Mouse (Mus musculus) T-cell, adult 2 months (primary cell): ENCODE measurements around the gene Ube2z.

Experiments
- DNase-seq: peaks from one replicate; pipeline ENCODE4 v3.0.0; 2022; ENCODE audit warnings: low spot score

Gene Ube2z

DNA sequence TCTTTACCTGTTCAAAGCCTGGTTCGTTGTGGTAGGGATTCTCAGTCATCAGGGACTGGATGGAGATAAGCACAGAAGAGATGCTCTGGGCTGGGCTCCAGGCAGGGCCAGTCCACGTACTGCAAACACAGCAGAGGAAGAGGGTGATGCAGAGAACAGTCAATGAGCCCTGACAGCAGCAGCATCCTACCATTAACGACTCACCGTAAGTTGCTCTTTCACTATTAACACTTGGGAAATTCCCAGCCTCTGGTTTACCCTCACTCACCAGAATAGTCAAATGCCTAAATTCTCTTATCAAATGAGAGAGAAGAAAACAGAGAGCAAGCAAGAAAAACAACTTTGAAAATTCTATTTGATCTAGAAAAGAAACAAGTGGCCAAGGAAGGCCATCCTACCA is 6.9 kb downstream of the Ube2z start:
- no peak for DNase-seq

DNA sequence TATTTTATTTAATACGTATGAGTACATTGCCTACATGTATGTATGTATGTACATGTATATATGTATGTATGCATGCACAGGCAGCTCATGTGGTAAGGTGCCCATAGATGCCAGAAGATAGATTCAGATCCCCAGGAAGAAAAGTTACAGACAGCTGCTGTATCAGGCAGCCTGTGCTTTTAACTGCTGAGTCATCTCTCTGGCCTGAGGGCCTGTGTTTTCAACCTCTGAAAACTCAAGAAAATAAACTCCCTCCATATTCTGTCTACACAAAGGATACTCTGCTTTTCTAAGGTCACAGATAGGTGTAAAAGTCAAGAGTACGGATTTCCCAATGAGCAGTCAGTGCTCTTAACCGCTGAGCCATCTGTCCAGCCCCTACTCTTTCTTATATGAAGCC is 14.3 kb downstream of the Ube2z start:
- no peak for DNase-seq

- no peak for DNase-seq
These were observed 15.2 kb downstream of the Ube2z start for GRCm38 (mm10) chr11:96049939-96050338.

GRCm38 (mm10) chr11:96047469-96048373 is 17.5 kb downstream of the Ube2z start:
- DNase-seq = no peak

DNA sequence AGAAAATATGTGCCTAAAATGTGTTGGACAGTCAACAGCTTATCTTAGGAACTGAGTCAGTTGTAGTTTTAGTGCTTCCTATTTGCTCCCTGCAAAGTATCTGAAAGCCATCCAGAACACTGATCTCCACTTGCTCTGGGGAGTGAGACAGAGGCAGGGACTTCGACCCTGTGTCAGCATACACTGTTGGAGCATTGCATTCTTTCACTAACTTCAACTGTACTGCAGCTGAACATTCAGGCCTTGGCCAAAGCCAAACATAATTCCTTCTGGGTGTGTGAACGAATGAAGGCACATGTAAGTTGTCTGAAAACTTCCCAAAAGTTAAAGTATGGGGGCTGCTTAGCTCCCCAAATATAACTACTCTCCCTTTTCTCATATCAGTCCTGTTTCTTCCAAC is 18.4 kb downstream of the Ube2z start:
- DNase-seq = no peak

DNA sequence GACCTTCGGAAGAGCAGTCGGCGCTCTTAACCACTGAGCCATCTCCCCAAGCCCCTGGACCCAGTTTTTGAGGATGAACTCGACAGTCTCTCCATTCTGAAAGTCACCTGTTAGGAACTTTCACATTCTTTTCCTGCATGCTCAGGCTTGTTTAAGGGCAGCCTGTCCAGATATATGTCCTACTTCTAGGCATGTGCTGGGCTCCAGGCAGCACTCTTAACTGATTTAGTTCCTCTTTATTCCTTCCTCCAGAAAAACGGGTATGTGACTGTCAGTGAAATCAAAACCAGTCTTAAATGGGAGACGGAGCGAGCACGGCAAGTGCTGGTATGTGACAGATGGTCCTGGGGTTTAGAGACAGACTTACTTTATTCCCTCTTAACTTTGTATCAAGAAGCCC is 19.2 kb downstream of the Ube2z start:
- no peak for DNase-seq

GRCm38 (mm10) chr11:96044803-96045567 is 20.2 kb downstream of the Ube2z start:
- DNase-seq = no peak

DNA sequence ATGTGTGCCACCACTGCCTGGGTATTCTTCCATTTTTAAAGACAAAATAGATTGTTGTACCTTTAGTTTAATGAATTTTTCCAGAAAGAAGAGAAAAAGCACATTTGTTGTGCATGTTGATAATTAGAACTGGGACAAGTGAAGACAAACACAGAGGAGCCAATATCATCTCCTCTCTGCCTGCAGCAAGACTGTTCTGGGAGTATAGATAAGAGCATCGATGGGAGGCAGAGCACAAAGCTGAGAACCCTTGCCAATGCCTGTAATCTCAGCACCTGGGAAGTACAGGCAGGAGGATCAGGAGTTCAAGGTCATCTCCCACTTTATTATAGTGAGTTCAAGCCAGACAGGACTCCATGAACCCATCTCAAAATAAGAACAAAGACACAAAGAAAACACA is 26.6 kb downstream of the Ube2z start:
- DNase-seq = no peak

- no peak for DNase-seq
These were observed 27.7 kb downstream of the Ube2z start for GRCm38 (mm10) chr11:96037499-96037898.

DNA sequence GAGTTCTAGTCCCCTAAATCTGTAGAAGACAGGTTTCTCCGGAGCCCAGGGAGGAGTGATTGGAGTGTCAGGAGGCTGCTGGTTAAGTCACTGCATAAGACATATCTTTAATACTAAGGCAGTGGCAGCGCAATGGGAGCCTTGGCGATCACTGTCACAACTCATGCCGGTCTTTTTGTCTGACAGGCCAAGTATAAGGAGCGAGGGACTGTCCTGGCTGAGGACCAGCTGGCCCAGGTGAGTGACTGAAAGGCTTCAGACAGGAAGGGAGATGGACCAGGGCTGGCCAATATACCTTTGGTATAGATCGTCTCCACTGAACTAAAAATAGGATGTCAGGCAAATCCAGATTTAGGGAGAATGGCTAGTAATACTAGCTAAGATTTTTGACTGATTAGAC is 30.1 kb downstream of the Ube2z start:
- DNase-seq = no peak

GRCm38 (mm10) chr11:96034596-96035052 is 30.6 kb downstream of the Ube2z start, which contains the start of gene Snf8:
Snf8 (plus strand) TSS chr11:96034885.
- DNase-seq = peak; percentile 93

DNA sequence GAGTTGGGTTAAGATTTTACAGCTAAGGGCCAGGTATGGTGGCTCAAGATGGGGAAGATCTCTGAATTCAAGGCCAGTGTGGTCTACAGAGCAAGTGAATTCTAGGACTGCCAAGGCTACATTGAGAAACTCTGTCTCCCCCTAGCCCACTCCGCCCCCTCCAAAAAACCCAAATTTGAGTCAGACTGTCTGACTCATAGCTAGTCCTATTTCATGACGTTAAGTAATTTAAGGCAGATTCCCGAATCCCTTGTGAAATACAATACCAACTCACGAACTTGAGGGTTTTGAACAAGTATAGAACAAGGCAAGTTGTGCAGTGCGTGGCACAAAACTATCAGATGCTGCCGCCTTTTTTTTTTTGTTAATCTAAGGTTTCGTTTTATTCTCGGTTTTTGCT is 31.1 kb downstream of the Ube2z start:
- DNase-seq = no peak

DNA sequence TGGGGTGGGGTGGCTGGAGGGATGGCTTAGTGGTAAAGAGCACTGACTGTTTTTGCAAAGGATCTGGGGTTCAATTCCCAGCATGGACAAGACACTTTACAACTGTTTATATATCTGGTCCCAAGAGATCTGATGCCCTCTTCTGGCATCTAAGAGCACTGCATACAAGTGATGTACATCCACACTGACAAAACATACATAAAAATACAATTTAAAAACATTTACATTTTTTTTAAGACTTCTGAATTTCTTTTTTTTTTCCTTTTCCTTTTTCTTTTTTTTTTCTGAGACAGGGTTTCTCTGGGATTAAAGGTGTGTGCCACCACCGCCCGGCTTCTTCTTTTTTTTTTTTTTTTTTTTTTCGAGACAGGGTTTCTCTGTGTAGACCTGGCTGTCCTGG is 31.9 kb downstream of the Ube2z start:
- no peak for DNase-seq

GRCm38 (mm10) chr11:96031701-96032100 is 33.5 kb downstream of the Ube2z start:
- DNase-seq = no peak

DNA sequence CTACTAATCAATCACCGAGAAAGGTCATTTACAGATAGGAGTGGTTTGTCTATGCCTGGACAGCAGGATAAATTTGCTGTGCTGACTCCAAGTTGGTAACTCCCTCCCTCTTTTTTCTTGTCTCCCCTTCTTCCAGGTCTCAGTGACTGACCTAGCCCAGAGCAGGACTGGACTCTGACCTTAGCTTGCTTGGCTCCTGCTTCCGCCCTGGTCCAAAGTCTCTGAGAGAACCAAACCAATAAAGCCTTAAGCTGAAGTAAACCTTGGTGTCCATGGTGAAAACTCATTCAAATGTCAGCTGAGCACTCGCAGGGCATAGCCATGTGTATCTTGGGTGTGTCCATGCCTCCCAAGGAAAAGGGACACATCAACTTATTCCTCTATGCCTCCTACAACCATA is 34.6 kb downstream of the Ube2z start:
- no peak for DNase-seq

- DNase-seq = no peak
These were observed 37.1 kb downstream of the Ube2z start for GRCm38 (mm10) chr11:96028130-96028529.

DNA sequence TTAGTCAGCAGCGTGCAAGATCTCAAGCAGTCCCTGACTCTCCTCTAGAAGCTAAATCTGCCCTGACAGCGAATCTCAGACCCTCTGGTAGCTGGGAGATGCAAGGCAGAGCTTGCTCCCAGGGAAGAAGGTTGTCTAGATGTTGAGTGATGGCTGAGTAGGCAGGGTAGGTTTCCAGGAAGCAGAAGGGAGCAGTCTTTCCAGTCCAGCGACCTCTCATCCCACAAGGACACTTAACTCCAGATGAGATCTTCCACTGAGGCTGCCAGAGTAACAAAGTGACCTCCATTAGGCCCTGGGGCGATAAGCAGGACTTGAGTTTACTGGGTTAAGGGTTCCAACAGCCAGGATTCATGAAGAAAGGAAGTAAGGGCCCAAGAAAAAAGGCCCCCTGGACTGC is 44.6 kb downstream of the Ube2z start:
- DNase-seq = no peak

DNA sequence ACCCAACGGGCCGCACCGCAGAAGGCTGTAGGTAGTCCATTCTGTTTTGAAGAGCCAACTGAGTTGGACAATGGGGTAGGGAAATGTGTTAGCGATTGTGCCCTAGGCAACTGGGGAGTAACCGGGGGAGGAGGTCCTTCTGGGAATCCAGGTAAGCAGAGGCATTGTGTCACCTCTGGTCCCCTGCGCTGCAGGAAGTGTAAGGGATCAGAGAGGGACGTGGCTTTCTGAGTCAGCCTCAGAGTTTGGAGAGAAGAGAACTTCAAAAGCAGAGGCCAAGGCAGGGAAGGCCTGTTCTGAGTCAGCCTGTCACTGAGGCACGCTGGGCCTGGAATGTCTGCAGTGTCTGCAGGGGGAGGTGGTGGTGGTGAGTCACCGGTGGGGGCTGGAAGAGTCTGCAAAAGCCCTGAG is 47.2 kb downstream of the Ube2z start:
- no peak for DNase-seq

DNA sequence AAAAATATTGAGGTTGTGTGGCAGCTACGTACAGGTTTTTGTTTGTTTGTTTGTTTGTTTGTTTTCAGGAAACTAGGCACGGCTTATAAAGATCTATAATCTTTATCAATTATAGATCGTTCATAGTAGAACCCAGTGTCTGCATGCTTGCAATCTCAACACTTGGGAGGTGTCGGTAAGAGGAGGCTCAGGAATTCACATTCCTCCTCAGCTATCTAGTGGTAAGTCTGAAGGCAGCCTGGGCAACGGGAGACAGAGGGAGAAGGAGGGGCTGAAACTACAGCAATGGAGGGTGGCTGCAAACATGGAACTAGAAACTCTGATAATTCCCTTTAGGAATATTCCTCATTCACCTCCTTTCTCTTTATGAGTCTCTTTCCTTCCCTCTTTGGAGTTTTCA is 49.8 kb downstream of the Ube2z start:
- DNase-seq = no peak

GRCm38 (mm10) chr11:96011982-96012381 is 53.2 kb downstream of the Ube2z start:
- DNase-seq = no peak

- DNase-seq = no peak
These were observed 56.4 kb downstream of the Ube2z start for GRCm38 (mm10) chr11:96008827-96009226.

DNA sequence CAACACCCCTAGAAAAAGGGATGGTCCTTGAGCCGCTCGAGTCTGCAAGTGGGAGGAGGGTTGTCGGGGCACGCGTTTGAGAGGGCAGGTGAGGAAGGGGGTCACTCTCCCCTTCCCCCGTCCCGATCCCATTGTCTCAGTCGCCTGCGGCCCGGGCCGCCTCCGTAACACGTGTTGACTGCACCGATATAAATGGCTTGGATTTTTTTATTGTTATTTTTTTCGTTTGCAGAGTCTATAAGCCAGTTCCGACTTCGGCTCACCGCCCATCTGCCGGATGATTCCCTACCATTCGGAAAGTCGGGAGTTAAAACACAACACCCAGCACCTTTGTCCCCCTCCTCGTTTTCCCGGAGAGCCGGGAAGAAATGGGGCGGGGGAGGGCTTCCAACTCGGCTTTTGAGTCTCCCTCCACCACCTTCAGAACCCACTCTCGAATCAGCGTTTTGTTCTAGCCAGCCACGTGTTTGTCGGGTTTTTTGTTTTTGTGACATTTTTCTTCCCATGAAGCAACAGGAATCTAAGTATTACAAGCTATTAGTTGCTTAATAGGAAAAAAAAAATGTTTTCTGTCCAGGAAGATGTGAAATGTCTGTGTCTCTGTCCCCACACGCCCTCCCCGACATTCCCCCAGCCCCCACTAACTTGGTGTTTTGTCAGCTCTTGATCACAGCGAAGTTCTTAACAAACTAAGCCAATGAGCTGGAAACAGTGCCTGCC is 57.5 kb downstream of the Ube2z start:
- no peak for DNase-seq
